Mouse (Mus musculus) hematopoietic multipotent progenitor cell, adult 10-12 weeks (in vitro differentiated cells): ENCODE data around the gene Polg2. TPM values are rescaled to one million over a fixed set of nuclear protein-coding genes. Genes with fewer than 3 reads are reported as not detected.

Source experiments
- polyA plus RNA-seq: library from polyadenylated mRNA; stranded (reverse); fragments of >175 nt; gene quantifications from 2 replicates; pipeline ENCODE4 v1.2.3, GENCODE M21; 2012; ENCODE audit warnings: low replicate concordance

Gene Polg2
- polyA plus RNA-seq = 3.7 and 4.1 TPM in 2 replicates

GRCm38 (mm10) chr11:106779388-106780088 is at the start of gene Polg2:
TSS of gene Polg2 (minus strand) at chr11:106779537.

GRCm38 (mm10) chr11:106788775-106789459 is 9.6 kb upstream of the Polg2 start, which contains the start of the genes Ddx5 and Cep95:
TSS of gene Ddx5 (minus strand) at chr11:106789185.
TSS of gene Cep95 (plus strand) at chr11:106789252.

GRCm38 (mm10) chr11:106751039-106752018 is 28.0 kb downstream of the Polg2 start, which contains the start of gene Milr1:
TSS of gene Milr1 (plus strand) at chr11:106751226.

GRCm38 (mm10) chr11:106750121-106750751 is 29.1 kb downstream of the Polg2 start, which contains the start of gene Pecam1:
TSS of gene Pecam1 (minus strand) at chr11:106750628.

Other genes with a start within 250 kb of the Polg2 start
- gene Tex2, start 166.1 kb downstream of the Polg2 start, polyA plus RNA-seq = 7.8 and 8.2 TPM in 2 replicates
- gene Pecam1, start 28.9 kb downstream of the Polg2 start, polyA plus RNA-seq = 10.4 and 15.9 TPM in 2 replicates
- 0.78 and 1.8 TPM in 2 replicates for gene Milr1, start 28.3 kb downstream of the Polg2 start, polyA plus RNA-seq
- gene Ddx5, start 9.6 kb upstream of the Polg2 start, polyA plus RNA-seq = 3,300 and 9,073 TPM in 2 replicates
- 1.6 and 4.7 TPM in 2 replicates for gene Cep95, start 9.7 kb upstream of the Polg2 start, polyA plus RNA-seq
- gene Smurf2, start 141.2 kb upstream of the Polg2 start, polyA plus RNA-seq = 6.0 and 7.6 TPM in 2 replicates
- 1.7 and 4.2 TPM in 2 replicates for gene Kpna2, start 220.0 kb upstream of the Polg2 start, polyA plus RNA-seq
- gene 1810010H24Rik, start 246.1 kb upstream of the Polg2 start, polyA plus RNA-seq = 0.73 and 0.99 TPM in 2 replicates